In genomic region chr13:56707111-56707510, GRCm38 (mm10) we compare ENCODE assay signal across 34 mouse cellular contexts. TPM values are rescaled to one million over a fixed set of nuclear protein-coding genes. Genes with fewer than 3 reads are reported as not detected.
DNase-seq lines count a peak whose midpoint lies in the region; ATAC-seq and TF ChIP-seq lines count a peak whose summit lies in the region.
"Had no signal": no experiment of that assay in that cellular context is flagged by ENCODE, and none has a peak within 500 bp of the region (broad histone marks: within the 10 kb centered on the region; RNA-seq: fewer than 3 reads in every experiment).

No protein-coding gene starts in this region.

- H3K4me3 ChIP-seq in intestine, postnatal 0 days (ENCODE audit: low read depth, low read length): no peak overlapping the region
- H3K4me3 ChIP-seq in intestine, embryonic 15.5 days (replicated peaks): no peak overlapping the region
- H3K4me3 ChIP-seq: embryonic facial prominence, embryonic 12.5 days; heart, adult 2 months; heart, embryonic 12.5 days; hindbrain, embryonic 13.5 days; limb, embryonic 13.5 days; liver, embryonic 13.5 days; megakaryocyte, embryonic 14.5 days had no signal

- H3K36me3 ChIP-seq in intestine, postnatal 0 days (ENCODE audit: control insufficient read depth, insufficient read depth): no peaks in the 10 kb centered on the region
- 0 out of 2 replicates have a peak, but pooled peaks cover 5% of the 10 kb centered on the region for H3K36me3 ChIP-seq in intestine, embryonic 15.5 days
- H3K36me3 ChIP-seq: hindbrain, embryonic 13.5 days had no signal

- H3K9me3 ChIP-seq in intestine, postnatal 0 days (ENCODE audit: control insufficient read depth): no peaks in the 10 kb centered on the region
- H3K9me3 ChIP-seq in intestine, embryonic 15.5 days: no peaks in the 10 kb centered on the region
- H3K9me3 ChIP-seq: embryonic facial prominence, embryonic 12.5 days; heart, embryonic 12.5 days; hindbrain, embryonic 13.5 days; limb, embryonic 13.5 days; liver, embryonic 13.5 days; megakaryocyte, embryonic 14.5 days had no signal

- peaks cover 4% of the 10 kb centered on the region for H3K4me1 ChIP-seq in intestine, postnatal 0 days (replicated peaks; ENCODE audit: control insufficient read depth, insufficient read depth, low read length)
- H3K4me1 ChIP-seq in intestine, embryonic 15.5 days (replicated peaks): peaks cover 33% of the 10 kb centered on the region

- no peaks in the 10 kb centered on the region for H3K27me3 ChIP-seq in intestine, postnatal 0 days (replicated peaks; ENCODE audit: control insufficient read depth, insufficient read depth, low read length)
- H3K27me3 ChIP-seq in intestine, embryonic 15.5 days (replicated peaks): no peaks in the 10 kb centered on the region
- H3K27me3 ChIP-seq: CH12.LX; embryonic facial prominence, embryonic 12.5 days; heart, embryonic 12.5 days; hindbrain, embryonic 13.5 days; limb, embryonic 13.5 days; liver, embryonic 13.5 days; megakaryocyte, embryonic 14.5 days had no signal

- 49% methylated on average over 4 of the region's 4 CpGs for WGBS in intestine, postnatal 0 days
- 76% methylated on average over 4 of the region's 4 CpGs for WGBS in intestine, embryonic 15.5 days

- peak; percentile 83 for DNase-seq in kidney, adult 9 months
- DNase-seq in kidney, postnatal 4 days: no peak
- DNase-seq in kidney, postnatal 14 days: peak; percentile 61
- peak; percentile 54 to 79 for DNase-seq in kidney, postnatal 25 days
- DNase-seq in layer of hippocampus, adult 9-11 months: no peak
- DNase-seq: adrenal gland, adult 8-10 months; B cell, adult 2 months; cerebellum, adult 11-12 months; cerebellum, adult 9-11 months; embryo, embryonic 11 days; gastrocnemius, postnatal 14 days; heart, adult 2 months; heart, postnatal 4 days; liver, embryonic 13.5 days; lung, adult 18-20 months; lung, postnatal 4 days; midbrain, embryonic 14.5 days; right cerebral cortex, postnatal 25 days; spleen, adult 18-20 months; thymus, postnatal 14 days had no signal

- TF ChIP-seq CTCF in intestine, postnatal 0 days (IDR thresholded peaks at IDR 0.05; ENCODE audit: low read depth): no peak

- H3K27ac ChIP-seq in intestine, postnatal 0 days (ENCODE audit: low read depth, low read length): peak overlapping the region; percentile 11
- no peak overlapping the region for H3K27ac ChIP-seq in intestine, embryonic 15.5 days
- H3K27ac ChIP-seq: embryonic facial prominence, embryonic 12.5 days; heart, adult 2 months; hindbrain, embryonic 13.5 days; limb, embryonic 13.5 days; liver, embryonic 13.5 days had no signal

- H3K9ac ChIP-seq in intestine, postnatal 0 days (ENCODE audit: low read depth, low read length): no peak overlapping the region
- H3K9ac ChIP-seq in intestine, embryonic 15.5 days: no peak overlapping the region
- H3K9ac ChIP-seq: embryonic facial prominence, embryonic 12.5 days; heart, embryonic 12.5 days; hindbrain, embryonic 13.5 days; limb, embryonic 13.5 days; liver, embryonic 13.5 days had no signal

- peak overlapping the region; percentile 24 for H3K4me2 ChIP-seq in intestine, postnatal 0 days (replicated peaks; ENCODE audit: low read depth)
- no peak overlapping the region; the same call in 1 of the 2 replicates for H3K4me2 ChIP-seq in intestine, embryonic 15.5 days (replicated peaks)
- H3K4me2 ChIP-seq: embryonic facial prominence, embryonic 12.5 days; heart, embryonic 12.5 days; hindbrain, embryonic 13.5 days; limb, embryonic 13.5 days; liver, embryonic 13.5 days had no signal

- ATAC-seq in intestine, postnatal 0 days: no peak
- ATAC-seq in intestine, embryonic 15.5 days: no peak
- ATAC-seq: activated CD4-positive, CD25-positive, alpha-beta regulatory T cell, adult 4 months; forebrain, embryonic 14.5 days; inflammation-experienced regulatory T-cells, adult 6 months; lung, postnatal 0 days had no signal

RNA-seq across cellular contexts. Expression of gene Smad5, which starts 4.3 kb away (rescaled TPM):
- 8.5 and 11.9 TPM in 2 replicates for polyA plus RNA-seq in intestine, postnatal 0 days (2015; fragmentation: Nextera tagmentation; extraction: Ambion mirVana)
- polyA plus RNA-seq in intestine, embryonic 15.5 days (2015; fragmentation: Nextera tagmentation; extraction: Ambion mirVana): 19.3 and 19.5 TPM in 2 replicates

RNA-seq across cellular contexts. Expression of gene Gm45623, which starts 46.5 kb away (rescaled TPM):
- polyA plus RNA-seq in intestine, postnatal 0 days (2015; fragmentation: Nextera tagmentation; extraction: Ambion mirVana): 0.13 TPM in 1 of 2 replicates, not detected in the other
- polyA plus RNA-seq in intestine, embryonic 15.5 days (2015; fragmentation: Nextera tagmentation; extraction: Ambion mirVana): 0.50 and 1.00 TPM in 2 replicates
- polyA plus RNA-seq: activated CD4-positive, CD25-positive, alpha-beta regulatory T cell, adult 4 months; heart, adult 2 months; heart, postnatal 0 days; inflammation-experienced regulatory T-cells, adult 6 months; liver, embryonic 13.5 days; urinary bladder, adult 2 months had no signal

Comparison
In these comparisons a context has a peak if more than half of its experiments do, and no peak if none do; other contexts are left out.
1. DNase-seq: peak in kidney, adult 9 months (single experiment), kidney, postnatal 14 days (single experiment) and kidney, postnatal 25 days (2 of 2); none in kidney, postnatal 4 days (0 of 2) and layer of hippocampus, adult 9-11 months (single experiment).